Mouse (Mus musculus): Measurements from ENCODE around the gene Fbxl4.

The Fbxl4 gene

GRCm38 (mm10) chr4:22477711-22478230 is 120.4 kb downstream of the Fbxl4 start:
- no peak for DNase-seq

GRCm38 (mm10) chr4:22478488-22479367 is 121.4 kb downstream of the Fbxl4 start:
- DNase-seq = no peak

DNA sequence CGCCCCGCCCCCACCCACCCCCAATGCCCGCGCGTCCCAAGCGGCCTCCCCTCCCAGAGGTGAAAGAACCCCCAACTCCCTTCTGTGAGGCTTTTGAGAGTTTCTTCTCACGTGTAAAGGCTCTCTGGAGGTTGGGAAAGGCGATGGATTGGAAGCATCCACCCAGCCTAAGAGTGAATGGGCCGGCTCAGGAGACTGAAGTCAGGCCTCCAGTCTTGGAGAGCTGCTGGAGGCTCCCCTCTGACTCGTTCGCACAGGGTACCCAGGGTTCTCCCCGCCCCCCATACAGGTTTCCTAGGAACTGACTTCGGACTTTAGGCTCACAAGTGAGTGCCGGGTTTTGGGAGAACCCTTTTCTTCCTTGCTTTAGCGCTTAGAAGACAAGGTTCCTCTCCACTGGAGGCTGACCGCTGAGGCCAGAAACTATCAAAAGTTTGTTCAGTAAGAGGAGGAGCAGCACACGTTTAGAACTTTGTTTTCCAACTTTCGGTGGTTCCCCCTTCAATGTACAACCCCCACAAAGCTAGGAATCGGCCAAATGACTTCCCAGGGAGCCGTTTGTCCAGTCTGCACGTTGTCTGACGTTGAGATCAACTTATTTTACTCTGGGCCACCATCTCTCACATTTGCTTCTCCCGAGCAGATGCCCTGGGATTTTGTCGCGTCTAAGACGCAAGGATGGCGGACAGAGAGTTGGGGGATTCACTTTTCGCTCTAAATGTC is 122.2 kb downstream of the Fbxl4 start:
- DNase-seq = no peak

GRCm38 (mm10) chr4:22480091-22480857 is 122.9 kb downstream of the Fbxl4 start:
- DNase-seq = no peak

- no peak for DNase-seq
These were observed 123.5 kb downstream of the Fbxl4 start for GRCm38 (mm10) chr4:22480858-22481205.

DNA sequence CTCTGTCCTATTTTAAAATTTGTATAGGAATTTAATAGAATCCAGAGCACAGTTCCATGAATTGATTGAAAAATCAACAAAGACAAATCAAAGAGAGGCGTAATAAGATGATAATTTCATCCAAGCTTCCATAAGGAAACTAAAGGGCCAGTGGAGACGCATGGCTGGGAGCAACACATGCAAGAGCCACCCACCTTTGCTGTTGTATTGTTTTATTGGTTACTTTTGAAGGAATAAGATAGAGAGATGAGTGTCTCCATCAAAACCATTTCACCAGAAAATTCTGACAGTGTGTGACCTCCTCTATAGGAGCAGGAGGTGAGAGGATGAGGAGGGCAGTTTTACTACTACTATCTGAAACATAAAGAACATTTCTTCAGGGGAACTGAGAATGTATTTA is 124.8 kb downstream of the Fbxl4 start:
- no peak for DNase-seq

- no peak for DNase-seq
These were observed 125.5 kb downstream of the Fbxl4 start for GRCm38 (mm10) chr4:22482756-22483280.

GRCm38 (mm10) chr4:22483548-22483947 is 126.2 kb downstream of the Fbxl4 start:
- no peak for DNase-seq
